Comparison of ENCODE assay signal across 8 mouse cellular contexts in the genomic region with DNA sequence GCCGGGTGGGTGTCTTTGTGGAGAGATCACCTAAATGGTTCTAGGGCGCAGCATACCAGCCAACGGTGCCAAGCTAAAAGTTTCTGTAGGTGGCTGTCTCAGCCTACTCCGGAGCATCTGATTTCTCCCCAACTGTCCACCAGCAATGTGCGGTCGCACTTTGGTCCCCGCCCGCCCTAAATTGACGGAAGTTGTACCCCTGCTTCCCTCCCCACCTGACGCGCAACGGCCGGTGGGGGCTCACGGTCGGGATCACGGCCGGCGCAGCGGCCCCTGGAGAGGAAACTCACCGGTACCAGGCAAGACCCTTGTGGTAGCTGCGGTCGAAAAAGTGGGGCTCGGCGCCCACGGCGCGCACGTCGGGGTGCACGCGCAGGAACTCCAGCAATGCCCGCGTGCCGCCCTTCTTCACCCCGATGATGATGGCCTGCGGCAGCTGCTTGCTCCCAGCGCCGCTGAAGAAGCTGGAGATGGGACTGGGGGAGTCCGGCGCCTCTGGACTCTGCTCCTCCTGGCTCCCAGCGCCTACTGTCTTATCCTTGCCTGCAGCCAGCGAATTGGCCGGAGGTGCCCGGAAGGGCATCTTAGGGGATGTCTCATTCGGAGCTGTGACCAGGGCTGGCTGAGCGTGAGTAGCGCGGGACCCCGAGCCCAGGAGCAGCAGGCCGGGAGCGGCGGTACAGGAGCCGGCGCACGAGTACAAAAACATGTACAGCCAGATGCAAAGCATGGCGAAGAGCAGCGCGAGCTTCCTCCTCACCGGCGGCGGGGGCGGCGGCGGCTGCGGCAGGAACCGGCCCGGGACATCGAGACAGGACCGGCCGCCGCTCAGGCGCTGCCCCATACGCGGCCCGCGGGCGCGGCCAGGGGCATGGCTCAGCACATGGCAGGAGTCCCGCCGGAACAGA. TPM values are rescaled to one million over a fixed set of nuclear protein-coding genes. Genes with fewer than 3 reads are reported as not detected.
DNase-seq lines count a peak whose midpoint lies in the region; ATAC-seq lines count a peak whose summit lies in the region.

No protein-coding gene starts in this region.

- H3K27me3 ChIP-seq in hindbrain, embryonic 12.5 days: peaks cover 66% of the 10 kb centered on the region
- peaks cover 98% of the 10 kb centered on the region for H3K27me3 ChIP-seq in lung, embryonic 15.5 days
- H3K27me3 ChIP-seq in splenic B cell, adult 2 months (ENCODE audit: control insufficient read depth, insufficient read depth, low read length, poor library complexity, severe bottlenecking): peaks cover 4% of the 10 kb centered on the region

- peak; percentile 45 to 63 for DNase-seq in spleen, adult 18-20 months
- DNase-seq in spleen, adult 12 weeks (ENCODE audit: low spot score): no peak
- peak; percentile 49 for DNase-seq in embryo, embryonic 9.5 days (ENCODE audit: extremely low spot score)
- DNase-seq in splenic B cell, adult 2 months (ENCODE audit: low read depth, low spot score): peak; percentile 35
- no peak for DNase-seq in right cerebral cortex, postnatal 25 days
- DNase-seq in cerebellum, postnatal 10 days: no peak

- no peaks in the 10 kb centered on the region for H3K9me3 ChIP-seq in hindbrain, embryonic 12.5 days (replicated peaks)
- no peaks in the 10 kb centered on the region for H3K9me3 ChIP-seq in lung, embryonic 15.5 days

- H3K27ac ChIP-seq in hindbrain, embryonic 12.5 days: peak overlapping the region; percentile 67; the same call in 1 of the 2 replicates
- H3K27ac ChIP-seq in lung, embryonic 15.5 days: no peak overlapping the region

- no peaks in the 10 kb centered on the region for H3K36me3 ChIP-seq in hindbrain, embryonic 12.5 days
- H3K36me3 ChIP-seq in lung, embryonic 15.5 days: no peaks in the 10 kb centered on the region
- no peaks in the 10 kb centered on the region for H3K36me3 ChIP-seq in splenic B cell, adult 2 months (ENCODE audit: control insufficient read depth, insufficient read depth, low read length, poor library complexity, severe bottlenecking)

- WGBS in hindbrain, embryonic 12.5 days: under 1% methylated on average over 71 of the region's 80 CpGs
- WGBS in lung, embryonic 15.5 days: under 1% methylated on average over 72 of the region's 80 CpGs

- H3K4me1 ChIP-seq in hindbrain, embryonic 12.5 days: peaks cover 49% of the 10 kb centered on the region
- peaks cover 60% of the 10 kb centered on the region for H3K4me1 ChIP-seq in lung, embryonic 15.5 days

- H3K4me3 ChIP-seq in hindbrain, embryonic 12.5 days: peak overlapping the region; percentile 65
- peak overlapping the region; percentile 45 for H3K4me3 ChIP-seq in lung, embryonic 15.5 days

- peak overlapping the region; percentile 80 for H3K9ac ChIP-seq in hindbrain, embryonic 12.5 days
- peak overlapping the region; percentile 27 for H3K9ac ChIP-seq in lung, embryonic 15.5 days

- peak overlapping the region; percentile 87 for H3K4me2 ChIP-seq in hindbrain, embryonic 12.5 days (replicated peaks)
- H3K4me2 ChIP-seq in lung, embryonic 15.5 days: peak overlapping the region; percentile 95

- peak; percentile 11; the same call in 1 of the 2 replicates for ATAC-seq in hindbrain, embryonic 12.5 days (ENCODE audit: low FRiP score)
- no peak for ATAC-seq in lung, embryonic 15.5 days (ENCODE audit: borderline replicate concordance, extremely low read depth, low FRiP score, low TSS enrichment)

RNA-seq across cellular contexts. Expression of a gene that starts 0.8 kb away (rescaled TPM):
- 11.2 and 15.1 TPM in 2 replicates for polyA plus RNA-seq in hindbrain, embryonic 12.5 days (2016; fragmentation: Nextera tagmentation; extraction: Ambion mirVana)
- polyA plus RNA-seq in lung, embryonic 15.5 days (2015; fragmentation: Nextera tagmentation; extraction: Ambion mirVana): 0.86 and 1.00 TPM in 2 replicates

Comparison
In these comparisons a context has a peak if more than half of its experiments do, and no peak if none do; other contexts are left out.
1. DNase-seq: peak in spleen, adult 18-20 months (2 of 2), embryo, embryonic 9.5 days (single experiment) and splenic B cell, adult 2 months (single experiment); none in spleen, adult 12 weeks (single experiment), right cerebral cortex, postnatal 25 days (single experiment) and cerebellum, postnatal 10 days (0 of 2).